Mouse (Mus musculus): ENCODE measurements around the gene Mcts2.

Mcts2 gene

DNA sequence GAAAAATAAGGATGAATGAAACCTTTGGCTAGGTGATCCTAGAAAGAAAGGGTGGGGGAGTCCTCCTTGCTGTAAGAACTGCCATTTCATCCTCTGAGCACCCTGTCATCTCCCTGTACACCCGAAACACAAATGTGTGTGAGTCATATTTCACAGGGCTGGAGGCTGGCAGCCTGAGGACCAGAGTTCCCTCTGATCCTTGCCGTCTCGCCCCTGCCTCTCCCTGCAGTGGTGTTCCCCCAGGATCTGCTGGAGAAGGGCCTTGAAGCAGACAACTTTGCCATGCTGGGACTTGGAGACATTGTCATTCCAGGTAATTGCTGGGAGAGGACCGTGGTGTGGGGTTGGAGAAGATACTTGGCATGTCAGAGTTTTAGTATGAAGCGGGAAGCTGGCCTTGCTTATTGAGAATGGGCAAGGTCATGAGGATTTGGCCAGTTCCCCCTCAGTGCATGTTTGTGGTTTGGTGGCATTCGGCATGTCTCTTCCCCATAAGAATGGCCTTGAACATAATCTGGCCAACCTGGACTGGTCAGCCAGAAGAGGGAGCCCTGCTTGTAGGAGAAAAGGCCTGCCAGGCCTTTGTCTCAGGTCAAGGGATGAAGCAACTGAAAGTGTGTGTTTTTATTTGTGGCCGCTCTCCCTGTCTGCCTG, 4.9 kb downstream of the Mcts2 start:
- DNase-seq: peak in 1 of 2 experiments; percentile 45

DNA sequence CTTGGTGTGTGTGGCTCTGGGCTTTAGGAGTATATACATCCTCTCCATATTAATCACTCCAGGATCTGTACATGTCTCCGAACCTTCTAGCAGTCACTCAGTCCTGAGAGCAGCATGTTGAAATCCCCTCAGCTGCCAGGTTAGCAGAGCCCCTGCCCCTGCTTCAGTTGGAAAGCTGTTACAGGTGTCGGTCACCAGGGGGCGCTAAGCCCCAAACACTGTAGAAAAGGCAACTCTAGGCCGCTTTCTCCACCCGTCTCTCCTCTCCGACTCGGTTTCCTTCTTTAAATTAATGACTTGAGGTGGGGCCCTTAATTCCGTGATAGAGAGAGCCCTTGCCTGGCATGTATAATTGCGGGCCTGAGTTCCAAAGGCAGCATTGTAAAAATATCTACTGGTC, 6.4 kb downstream of the Mcts2 start:
- peak; percentile 63 to 73 for DNase-seq

DNA sequence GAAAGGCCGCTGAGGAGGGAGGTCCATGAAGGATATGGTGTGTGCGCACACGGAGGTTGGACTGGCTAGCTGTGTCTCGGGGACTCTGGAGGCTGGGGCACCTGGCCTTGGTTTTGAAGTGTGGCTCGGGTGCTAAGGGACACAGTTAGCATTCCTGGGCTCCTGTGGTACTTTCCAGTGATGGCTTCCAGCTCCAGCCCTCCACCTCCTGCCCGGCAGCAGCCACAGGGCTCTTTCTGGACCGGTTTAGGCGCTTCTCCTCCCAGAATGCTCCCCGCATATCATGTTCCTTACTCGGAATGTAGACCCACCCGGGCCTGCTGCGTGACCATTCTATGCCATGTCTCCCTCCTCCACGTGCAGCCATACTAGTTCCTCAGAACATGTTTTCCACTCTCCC, 6.9 kb downstream of the Mcts2 start:
- no peak for DNase-seq

DNA sequence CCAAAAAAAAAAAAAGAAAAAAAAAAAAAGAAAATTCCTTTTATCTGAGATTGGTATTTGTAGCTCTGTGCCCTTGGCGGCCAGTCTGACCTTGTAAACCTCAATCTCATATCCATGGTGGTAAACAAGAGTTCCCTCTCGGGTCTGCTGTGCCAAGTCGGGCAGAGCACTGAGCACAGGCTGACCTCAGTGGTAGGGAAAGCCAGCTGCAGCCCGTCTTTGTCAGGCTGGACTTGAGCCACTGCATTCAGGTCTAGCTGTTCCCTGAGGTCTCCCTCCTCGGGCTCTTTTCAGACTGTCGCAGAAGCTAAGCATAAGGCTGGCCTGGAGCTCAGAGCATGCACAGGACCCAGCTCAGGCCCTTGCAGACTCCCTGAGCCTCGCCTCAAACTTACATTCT, 7.9 kb downstream of the Mcts2 start:
- peak; percentile 62 to 74 for DNase-seq

DNA sequence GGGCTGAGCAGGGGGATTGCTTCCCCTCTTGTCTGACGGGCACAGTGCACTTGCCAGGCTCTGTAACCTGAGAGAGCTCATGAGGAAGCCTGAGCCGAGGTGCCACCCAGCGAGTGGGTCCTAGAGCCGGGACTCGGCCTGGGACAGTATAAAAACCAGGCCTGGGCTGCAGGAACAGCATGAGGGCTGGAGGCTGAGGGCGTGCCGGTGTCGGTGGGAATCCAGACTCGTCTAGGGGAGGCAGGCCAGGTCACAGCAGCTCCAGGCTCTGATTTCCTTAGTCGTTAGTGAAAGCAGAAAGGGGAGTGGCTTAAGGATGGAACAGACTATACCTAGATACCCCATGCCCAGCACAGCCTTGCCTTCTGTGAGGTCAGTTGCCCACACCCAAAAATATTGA, 9.2 kb downstream of the Mcts2 start:
- DNase-seq: no peak

DNA sequence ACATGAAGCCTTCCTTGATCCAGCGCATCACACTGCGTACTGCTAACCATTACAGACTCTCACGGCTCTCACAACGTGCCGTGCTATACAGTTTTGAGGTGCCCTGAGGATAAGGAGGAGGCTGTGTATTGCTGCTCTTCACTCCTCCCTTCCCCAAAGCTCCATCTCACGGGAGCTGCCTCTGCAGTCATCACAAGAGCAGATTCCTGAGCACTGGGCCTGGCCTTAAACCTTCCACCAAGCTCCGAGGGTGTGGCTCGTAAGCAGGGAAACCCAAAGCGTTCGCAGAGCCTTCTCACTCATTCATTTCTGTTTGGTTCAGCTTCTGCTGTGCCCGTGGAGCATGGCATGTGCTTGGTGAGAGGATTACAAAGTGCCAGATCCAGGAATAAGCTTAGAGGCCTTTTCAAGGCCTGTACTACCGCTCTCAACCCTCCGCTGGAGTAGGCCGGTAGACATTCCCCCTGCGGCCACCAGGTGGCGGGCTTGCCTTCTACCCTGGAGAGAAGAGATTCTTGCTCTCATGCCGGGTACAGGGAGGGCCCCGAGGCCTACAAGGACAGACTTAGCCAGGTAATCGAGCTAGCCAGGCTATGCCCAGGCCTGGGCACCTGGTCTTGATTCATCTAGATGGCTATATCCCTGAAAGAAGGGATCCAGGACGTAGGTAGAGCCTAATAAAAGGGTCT, 9.8 kb downstream of the Mcts2 start:
- DNase-seq: peak; percentile 88 to 91

DNA sequence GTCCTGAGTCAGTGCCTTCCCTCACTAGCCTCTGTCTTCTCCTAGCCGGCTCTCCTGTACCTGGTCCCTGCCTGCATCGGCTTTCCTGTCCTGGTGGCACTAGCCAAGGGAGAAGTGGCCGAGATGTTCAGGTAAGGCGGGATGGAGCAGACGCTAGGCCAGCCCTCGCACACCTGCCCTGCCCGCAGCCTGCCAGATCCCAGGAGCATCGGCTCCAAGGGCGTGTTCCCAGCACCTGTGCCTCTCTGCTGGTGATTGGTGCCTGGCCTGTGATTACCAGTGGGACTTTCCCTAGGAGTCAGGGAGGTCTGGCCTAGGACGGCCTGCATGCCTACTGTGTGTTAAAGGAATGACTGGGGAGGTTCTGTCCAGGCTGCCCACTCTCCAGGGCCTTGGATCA, 13.3 kb downstream of the Mcts2 start:
- no peak for DNase-seq

DNA sequence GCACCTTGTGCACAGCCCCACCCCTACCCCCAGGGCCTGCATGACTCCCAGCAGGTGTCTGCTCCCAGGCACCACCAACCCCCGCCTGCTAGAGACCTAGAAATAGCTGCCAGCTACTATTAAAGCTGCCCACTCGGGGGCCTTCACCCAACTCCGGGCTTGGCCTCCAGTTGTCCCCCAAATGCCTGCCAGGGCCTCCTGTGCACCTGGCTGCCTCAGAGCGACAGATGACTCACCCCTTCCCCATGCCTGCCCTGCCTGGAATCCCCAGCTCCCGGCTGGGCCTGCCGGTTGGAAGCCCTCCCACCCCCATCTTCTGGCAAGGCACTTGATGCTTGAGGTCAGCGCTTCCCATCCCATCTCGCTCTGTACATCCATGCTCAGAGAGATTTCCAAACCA, 13.9 kb downstream of the Mcts2 start:
- no peak for DNase-seq

DNA sequence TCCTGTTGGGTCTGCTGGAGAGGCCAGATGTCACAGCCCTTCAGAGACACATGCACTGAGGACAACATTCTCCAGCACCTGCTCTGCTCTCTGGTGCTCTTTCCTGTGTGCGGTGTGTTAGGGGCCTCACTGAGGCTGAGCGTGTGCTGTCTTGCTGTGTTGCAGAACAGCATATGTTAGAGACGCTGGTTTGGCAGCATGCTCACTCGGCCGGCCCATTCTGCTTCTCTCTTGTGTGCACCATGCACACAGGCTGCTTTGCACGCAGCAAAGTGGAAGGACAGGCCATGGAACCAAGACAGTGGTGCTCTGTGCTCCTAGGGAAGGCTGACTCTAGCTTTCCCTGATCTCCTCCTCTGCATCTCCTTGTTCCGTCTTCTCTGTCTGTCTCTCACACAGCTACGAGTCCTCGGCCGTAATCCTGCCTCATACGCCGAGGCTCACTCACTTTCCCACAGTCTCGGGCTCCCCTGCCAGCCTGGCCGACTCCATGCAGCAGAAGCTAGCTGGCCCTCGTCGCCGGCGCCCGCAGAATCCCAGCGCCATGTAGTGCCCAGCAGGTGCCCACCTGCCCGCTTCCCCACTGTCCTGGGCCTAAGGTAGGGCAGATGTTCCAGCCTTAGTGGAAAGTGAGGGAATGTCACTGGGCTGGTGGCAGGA, 16.9 kb downstream of the Mcts2 start:
- no peak for DNase-seq

DNA sequence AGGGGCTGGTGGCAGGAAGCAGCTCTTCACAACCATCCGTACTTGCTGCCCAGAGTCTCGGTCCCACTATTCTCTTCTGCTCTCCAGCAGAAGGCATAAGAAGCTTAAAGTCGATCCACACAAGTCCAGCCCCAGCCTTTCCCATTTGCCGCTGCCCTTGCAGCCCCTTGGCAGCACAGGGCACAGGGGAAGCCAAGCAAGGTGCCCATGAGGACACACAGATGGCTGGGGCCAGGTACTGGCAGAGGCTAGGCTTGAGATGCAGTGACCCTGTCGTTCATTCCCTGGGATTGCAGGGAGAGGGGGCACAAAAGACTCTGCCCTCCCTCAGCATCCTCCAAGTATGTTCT, 17.4 kb downstream of the Mcts2 start:
- DNase-seq: no peak

DNA sequence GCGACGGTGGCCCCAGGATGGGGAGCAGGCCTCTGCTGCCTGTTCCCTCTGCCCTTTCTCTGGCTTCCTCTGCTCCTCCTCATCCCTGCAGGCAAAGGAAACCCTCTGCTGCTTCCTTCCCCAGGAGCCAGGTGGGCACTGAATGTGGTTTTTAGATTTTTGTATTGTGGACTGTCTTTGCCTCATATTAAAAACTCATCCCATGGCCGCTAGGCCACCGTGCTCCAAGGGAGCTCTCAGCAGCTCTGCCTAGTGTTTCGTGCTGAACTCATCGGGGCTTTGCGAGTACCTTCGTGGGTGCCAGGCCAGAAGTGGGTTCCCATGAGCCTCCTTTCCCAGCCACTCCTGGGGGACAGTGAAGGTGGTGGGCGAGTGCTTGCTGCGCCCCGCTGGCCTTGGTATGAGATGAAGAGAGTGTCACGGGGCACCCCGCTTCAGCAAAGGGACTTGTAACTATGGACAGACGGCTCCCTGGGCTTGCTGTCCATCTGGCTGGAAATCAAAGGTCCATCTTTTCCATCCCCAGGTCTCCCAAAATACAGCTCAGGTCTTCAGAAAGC, 18.1 kb downstream of the Mcts2 start:
- no peak for DNase-seq

DNA sequence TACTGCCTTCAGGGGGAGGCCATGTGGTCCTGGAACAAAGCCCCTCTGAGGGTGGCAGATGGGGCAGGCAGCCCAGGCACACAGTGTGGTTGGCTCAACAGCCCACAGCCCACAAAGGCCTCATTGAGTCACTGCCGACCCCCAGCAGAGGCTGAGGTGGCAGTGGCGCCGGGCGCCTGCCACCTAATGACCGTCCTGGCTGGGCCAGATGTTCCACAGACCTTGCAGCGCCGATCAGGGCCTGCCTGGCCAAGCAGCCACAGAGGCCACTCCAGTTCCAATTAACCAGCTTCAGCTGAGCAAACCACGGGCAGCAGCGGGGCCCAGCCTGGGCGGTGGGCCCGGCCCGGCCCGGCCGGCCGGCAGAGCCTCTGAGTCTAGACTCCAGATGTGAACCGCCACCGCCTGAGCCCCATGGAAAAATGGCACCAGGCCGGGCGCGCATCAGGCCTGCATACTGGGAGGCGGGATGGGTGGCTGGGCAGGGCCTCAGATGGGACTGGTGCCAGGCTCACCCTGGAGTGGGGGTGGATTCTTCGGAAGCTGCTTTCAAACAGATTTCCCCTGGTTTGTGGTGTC, 19.2 kb downstream of the Mcts2 start:
- peak; percentile 77 to 81 for DNase-seq

DNA sequence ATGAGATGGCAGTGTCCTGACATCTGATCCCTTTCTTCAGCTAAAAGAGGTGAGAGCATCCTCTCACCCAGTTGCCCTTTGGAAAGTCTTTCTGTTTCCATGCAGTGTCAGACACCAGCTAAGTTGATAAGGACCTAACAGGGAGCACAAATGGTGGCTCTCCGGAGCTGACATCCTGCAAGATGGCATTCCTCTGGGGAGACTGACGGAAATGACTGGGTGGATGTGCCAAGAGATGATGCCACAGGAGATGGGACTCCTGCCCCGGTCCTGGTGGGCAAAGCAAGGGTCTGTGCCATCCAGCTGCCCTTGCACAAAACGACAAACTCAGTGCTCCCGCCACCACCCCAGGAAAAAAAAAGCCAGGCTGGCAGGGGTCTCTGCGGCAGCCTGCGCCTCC, 20.4 kb downstream of the Mcts2 start:
- DNase-seq: no peak

DNA sequence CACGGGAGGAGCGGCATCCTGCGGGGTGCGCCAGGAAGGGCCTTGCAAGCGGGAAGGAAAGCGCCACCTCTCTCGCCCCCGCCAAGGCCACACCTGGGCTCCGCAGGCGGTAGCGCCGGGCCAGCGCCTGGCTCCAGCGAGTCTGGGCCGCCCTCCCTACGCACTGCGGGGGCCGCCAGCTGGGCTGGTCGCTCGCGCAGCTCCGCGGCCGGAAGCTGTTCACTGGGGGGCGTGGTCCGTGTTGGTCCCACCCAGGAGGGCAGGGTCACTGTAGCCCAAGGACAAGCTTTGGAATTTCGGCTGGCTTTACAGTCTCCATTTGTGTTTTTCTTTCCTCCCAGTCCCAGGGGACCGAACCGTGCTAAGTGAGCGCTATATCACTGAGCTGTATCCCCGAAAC, 20.8 kb downstream of the Mcts2 start:
- peak; percentile 93 to 96 for DNase-seq

DNA sequence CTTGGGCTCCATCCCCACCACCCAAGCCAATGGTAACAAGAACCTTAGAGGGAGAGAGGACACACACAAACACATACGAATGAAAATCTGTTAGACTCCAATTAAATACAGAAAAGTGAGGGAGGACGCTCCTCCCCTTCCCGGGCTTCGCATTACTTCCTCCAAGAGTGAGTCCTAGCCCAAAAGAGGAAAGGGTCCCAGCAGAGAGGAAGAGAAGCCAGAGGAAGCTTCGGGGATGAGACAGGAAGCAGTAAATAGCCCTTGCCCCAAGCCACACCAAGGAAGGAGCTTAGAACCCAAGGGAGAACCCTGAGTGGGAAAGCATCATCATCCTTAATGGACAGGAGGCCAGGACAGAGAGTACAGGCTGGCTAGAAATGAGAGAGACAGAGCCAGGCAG, 22.2 kb downstream of the Mcts2 start:
- DNase-seq: no peak

DNA sequence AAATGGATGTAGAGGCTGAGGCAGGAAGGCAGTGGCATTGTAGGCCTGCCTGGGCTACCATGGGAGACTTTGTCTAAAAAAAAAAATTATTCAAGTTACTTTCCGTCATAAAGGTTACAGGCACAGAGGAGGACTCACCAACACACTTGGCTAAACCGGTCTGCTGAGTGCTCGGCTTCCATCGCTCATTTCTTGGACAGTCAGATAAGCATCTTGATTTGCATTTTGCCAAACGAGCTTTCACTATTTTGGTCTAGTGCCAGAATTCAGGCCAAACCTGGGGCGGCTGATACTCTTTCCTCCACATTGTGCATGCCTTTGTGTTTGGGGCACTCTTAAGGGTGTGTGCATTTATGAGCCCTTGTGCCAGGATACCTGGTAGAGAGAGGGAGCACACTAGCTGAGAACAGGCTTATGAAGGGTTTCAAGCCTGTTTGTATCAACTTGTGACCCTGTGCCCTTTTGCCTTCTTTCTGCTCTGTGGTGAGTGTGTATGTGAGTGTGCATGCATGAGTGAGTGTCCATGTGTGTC, 29.5 kb downstream of the Mcts2 start:
- DNase-seq: no peak

DNA sequence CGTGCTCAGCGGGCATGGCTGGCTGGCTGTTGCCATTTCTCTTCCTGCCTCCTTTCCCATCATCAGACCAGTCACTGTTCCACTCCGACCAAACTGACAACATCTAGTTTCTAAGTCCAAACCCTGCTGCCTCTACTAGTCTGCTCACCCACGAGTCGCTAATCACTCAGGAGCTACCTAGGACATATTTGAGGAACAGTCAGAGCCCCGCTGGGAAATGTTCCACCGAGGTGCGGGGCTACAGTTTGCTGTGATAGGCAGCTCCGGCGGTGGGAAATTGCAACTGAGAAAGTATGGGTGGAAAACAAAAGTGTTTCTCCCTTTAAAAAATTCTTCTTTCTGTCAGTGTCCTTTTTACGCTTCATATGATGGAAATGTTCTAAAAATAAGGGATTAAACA, 30.8 kb downstream of the Mcts2 start:
- DNase-seq: no peak

DNA sequence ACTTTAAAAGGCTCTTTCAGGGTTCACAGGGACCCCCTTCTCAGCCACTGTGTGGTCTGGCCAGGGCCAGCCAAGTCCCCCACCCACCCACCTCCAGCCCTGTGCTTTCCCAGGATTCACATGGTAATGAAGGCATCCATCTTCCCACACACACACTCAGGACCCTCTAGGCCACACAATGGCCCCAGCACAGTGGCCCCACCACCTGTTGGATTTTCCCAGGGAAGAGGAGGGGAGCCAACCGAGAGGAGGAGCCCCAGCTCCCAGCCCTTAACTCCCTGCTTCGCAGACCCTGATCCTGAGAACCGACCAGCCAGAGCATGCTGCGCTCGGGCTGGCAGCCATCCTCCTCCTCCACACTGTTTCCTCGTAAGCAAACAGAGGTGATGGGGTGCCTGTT, 31.2 kb downstream of the Mcts2 start:
- no peak for DNase-seq

DNA sequence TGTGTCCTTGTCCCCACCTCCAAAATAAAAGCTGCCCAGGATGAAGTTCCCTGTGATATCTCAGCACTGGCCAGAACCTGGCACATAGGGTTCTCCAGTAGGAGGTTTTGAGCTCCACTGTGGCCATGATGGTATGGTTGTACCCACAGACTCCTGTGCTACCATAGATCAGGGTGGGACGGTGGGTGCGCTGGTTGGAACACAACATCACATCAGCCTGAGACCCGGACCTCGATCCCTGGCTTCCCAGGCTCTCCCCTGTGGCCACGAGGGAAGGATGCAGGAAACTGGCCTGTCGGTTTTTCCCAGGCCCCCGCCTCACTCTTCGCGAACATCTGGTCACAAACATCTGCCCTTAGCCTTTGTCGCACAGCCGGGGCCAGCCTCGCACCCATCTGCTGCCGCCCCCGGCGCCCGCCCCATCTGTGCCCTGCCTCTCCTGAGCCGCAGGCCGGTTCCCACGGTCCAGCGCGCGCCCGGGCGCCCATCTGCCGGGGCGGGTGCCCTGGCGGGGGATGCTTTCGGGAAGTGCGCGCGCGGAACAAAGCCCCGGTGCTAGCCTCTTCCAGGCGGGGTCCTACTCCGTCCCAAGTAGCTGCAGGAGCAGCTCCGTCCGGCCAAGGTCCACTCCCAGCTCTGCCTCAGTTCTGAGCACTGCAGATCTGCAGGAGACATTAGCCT, 37.0 kb downstream of the Mcts2 start:
- DNase-seq: peak; percentile 54 to 76

DNA sequence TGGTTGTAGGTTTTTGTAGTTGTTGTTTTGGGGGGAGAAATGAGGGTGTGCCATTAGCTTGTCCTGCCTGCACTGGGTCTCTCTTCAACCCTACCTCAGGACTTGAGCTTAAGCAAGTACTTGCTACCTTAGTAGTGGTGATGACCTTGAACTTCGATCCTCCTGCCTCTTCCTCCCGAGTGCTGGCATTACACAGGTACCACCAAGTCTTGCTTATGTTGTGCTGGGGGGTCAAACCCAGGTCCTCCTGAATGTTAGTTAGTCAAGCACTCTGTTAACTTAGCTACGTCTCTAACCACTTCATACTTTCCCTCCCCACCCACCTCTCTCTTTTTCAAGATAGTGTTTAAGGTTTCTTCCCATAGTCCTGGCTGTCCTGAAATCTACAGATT, 37.5 kb downstream of the Mcts2 start:
- DNase-seq: no peak

DNA sequence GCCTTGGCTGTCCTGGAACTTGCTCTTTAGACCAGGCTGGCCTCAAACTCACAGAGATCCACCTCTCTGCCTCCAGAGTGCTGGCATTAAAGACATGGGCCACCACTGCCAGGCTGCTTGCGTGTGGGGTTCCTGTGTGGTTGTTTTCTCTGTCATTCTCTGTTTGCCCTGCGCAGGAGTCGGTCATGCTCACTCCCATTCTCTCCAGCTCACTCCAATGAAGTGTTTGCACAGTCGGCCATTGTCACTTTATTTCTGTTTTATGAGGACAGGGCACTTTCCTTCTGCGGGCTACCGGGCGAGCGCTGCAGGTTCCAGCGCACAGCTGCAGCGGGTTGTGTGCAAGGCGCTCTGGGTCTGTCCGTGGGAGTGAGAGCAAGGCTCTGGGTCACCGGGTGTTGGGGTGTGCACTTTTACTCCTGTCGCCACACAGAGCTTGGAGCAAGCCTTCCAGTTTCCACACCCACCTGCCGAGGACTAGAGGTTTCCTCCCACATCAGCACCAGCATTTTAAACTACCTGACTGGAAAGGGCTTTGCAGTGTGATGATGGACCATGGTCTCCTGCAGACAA, 38.4 kb downstream of the Mcts2 start:
- DNase-seq: peak; percentile 44 to 67

DNA sequence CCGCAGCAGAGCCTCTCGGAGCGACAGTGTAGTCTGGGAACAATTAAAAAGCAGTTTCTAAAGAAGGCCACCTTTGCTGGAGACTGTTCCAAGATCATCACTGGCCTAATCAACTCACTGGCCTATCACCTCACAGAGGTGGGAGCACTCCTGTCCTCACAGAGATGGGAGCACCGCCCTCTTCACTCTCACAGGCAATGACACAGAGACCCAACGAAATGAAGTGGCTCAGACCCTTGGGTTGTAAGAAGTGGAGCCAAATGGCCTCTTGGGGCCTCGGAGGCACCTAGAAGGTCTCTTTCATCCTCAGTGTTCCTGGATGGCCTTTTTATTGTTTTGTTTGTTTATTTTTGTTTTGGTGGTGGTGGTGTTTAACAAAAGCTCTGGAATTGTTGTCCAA, 39.4 kb downstream of the Mcts2 start:
- no peak for DNase-seq
